Mouse (Mus musculus): ENCODE data around the gene Fam129b.

- TF ChIP-seq GATA1 (IDR thresholded peaks at IDR 0.05; ENCODE audit: borderline replicate concordance, low read length) (no peak), CTCF (IDR thresholded peaks at IDR 0.05; ENCODE audit: low read depth, low read length) (peak; percentile 93), TAL1 (conservative IDR thresholded peaks at IDR 0.05; ENCODE audit: low read depth, low read length) (no peak), POLR2AphosphoS5 (IDR thresholded peaks at IDR 0.05; ENCODE audit: insufficient replicate concordance, low read depth, low read length) (no peak)
Measured at GRCm38 (mm10) chr2:32859010-32859621, 16.8 kb upstream of the Fam129b start.

All from G1E (cell line).